Mouse (Mus musculus): ENCODE measurements around the gene Otulin. TPM values are rescaled to one million over a fixed set of nuclear protein-coding genes. Genes with fewer than 3 reads are reported as not detected.

Gene Otulin
- total and polyA plus RNA-seq, 3 experiments: 65.5 to 70.6 TPM; not detected in 1

- Histone ChIP-seq H3K4me3 (ENCODE audit: control insufficient read depth in 1 of 2, insufficient read depth in 1 of 2, low read depth in 2 of 2, low read length in 2 of 2) (no peak overlapping the region), H3K4me1 (ENCODE audit: control insufficient read depth in 1 of 2, insufficient read depth in 2 of 2, low read length in 2 of 2) (no peaks in the 10 kb centered on the region), H3K36me3 (ENCODE audit: control insufficient read depth in 1 of 2, insufficient read depth in 2 of 2, low read length in 2 of 2) (no peaks in the 10 kb centered on the region), H3K27ac (ENCODE audit: control insufficient read depth, low read depth, low read length) (no peak overlapping the region), H3K9ac (ENCODE audit: control insufficient read depth, low read depth, low read length, poor library complexity, severe bottlenecking) (no peak overlapping the region), H3K79me2 (ENCODE audit: control insufficient read depth, insufficient read depth, low read length, poor library complexity) (no peaks in the 10 kb centered on the region), H3K9me3 (replicated peaks; ENCODE audit: insufficient read depth, low read length) (no peaks in the 10 kb centered on the region; the same call in 1 of the 2 replicates), H3K27me3 (ENCODE audit: control insufficient read depth in 1 of 2, insufficient read depth in 2 of 2, low read length in 2 of 2) (no peaks in the 10 kb centered on the region)
- TF ChIP-seq ZKSCAN1 (IDR thresholded peaks at IDR 0.05; ENCODE audit: low read depth, low read length): no peak
- no peak for DNase-seq (ENCODE audit: low read depth, low spot score)
Measured at GRCm38 (mm10) chr15:27500390-27500789, 130.1 kb downstream of the Otulin start.

- H3K4me3 ChIP-seq (ENCODE audit: control insufficient read depth in 1 of 2, insufficient read depth in 1 of 2, low read depth in 2 of 2, low read length in 2 of 2): no peak overlapping the region
- no peak for TF ChIP-seq CHD2 (IDR thresholded peaks at IDR 0.05; ENCODE audit: low read length)
- TF ChIP-seq JUND (IDR thresholded peaks at IDR 0.05; ENCODE audit: low read depth, low read length): no peak
- no peak for TF ChIP-seq MAZ (IDR thresholded peaks at IDR 0.05; ENCODE audit: low read depth, low read length)
- no peak for TF ChIP-seq MAX (IDR thresholded peaks at IDR 0.05; ENCODE audit: low read length)
- TF ChIP-seq BHLHE40 (IDR thresholded peaks at IDR 0.05; ENCODE audit: borderline replicate concordance, low read depth, low read length): no peak
- TF ChIP-seq POLR2AphosphoS2 (IDR thresholded peaks at IDR 0.05; ENCODE audit: low read length): no peak
- no peak for TF ChIP-seq SIN3A (IDR thresholded peaks at IDR 0.05; ENCODE audit: low read length)
- DNase-seq (ENCODE audit: low read depth, low spot score): no peak
- H3K9ac ChIP-seq (ENCODE audit: control insufficient read depth, low read depth, low read length, poor library complexity, severe bottlenecking): no peak overlapping the region
- no peak overlapping the region for H3K27ac ChIP-seq (ENCODE audit: control insufficient read depth, low read depth, low read length)
- no peaks in the 10 kb centered on the region; the same call in 1 of the 2 replicates for H3K9me3 ChIP-seq (replicated peaks; ENCODE audit: insufficient read depth, low read length)
- H3K79me2 ChIP-seq (ENCODE audit: control insufficient read depth, insufficient read depth, low read length, poor library complexity): no peaks in the 10 kb centered on the region
- no peaks in the 10 kb centered on the region for H3K4me1 ChIP-seq (ENCODE audit: control insufficient read depth in 1 of 2, insufficient read depth in 2 of 2, low read length in 2 of 2)
- H3K36me3 ChIP-seq (ENCODE audit: control insufficient read depth in 1 of 2, insufficient read depth in 2 of 2, low read length in 2 of 2): no peaks in the 10 kb centered on the region
- H3K27me3 ChIP-seq (ENCODE audit: control insufficient read depth in 1 of 2, insufficient read depth in 2 of 2, low read length in 2 of 2): no peaks in the 10 kb centered on the region
Measured at GRCm38 (mm10) chr15:27498078-27498477, 132.4 kb downstream of the Otulin start.

GRCm38 (mm10) chr15:27497300-27497997 is 133.0 kb downstream of the Otulin start:
- H3K9me3 ChIP-seq (replicated peaks; ENCODE audit: insufficient read depth, low read length): no peaks in the 10 kb centered on the region; the same call in 1 of the 2 replicates
- no peak overlapping the region for H3K27ac ChIP-seq (ENCODE audit: control insufficient read depth, low read depth, low read length)
- H3K4me3 ChIP-seq (ENCODE audit: control insufficient read depth in 1 of 2, insufficient read depth in 1 of 2, low read depth in 2 of 2, low read length in 2 of 2): no peak overlapping the region
- H3K79me2 ChIP-seq (ENCODE audit: control insufficient read depth, insufficient read depth, low read length, poor library complexity): no peaks in the 10 kb centered on the region
- H3K4me1 ChIP-seq (ENCODE audit: control insufficient read depth in 1 of 2, insufficient read depth in 2 of 2, low read length in 2 of 2): no peaks in the 10 kb centered on the region
- no peaks in the 10 kb centered on the region for H3K36me3 ChIP-seq (ENCODE audit: control insufficient read depth in 1 of 2, insufficient read depth in 2 of 2, low read length in 2 of 2)
- DNase-seq (ENCODE audit: low read depth, low spot score): no peak
- TF ChIP-seq EP300 (IDR thresholded peaks at IDR 0.05; ENCODE audit: low read depth in 1 of 2, low read length in 2 of 2): no peak
- TF ChIP-seq POLR2AphosphoS2 (IDR thresholded peaks at IDR 0.05; ENCODE audit: low read length): no peak
- TF ChIP-seq GATA1 (IDR thresholded peaks at IDR 0.05; ENCODE audit: low read depth, low read length): no peak
- H3K9ac ChIP-seq (ENCODE audit: control insufficient read depth, low read depth, low read length, poor library complexity, severe bottlenecking): no peak overlapping the region
- H3K27me3 ChIP-seq (ENCODE audit: control insufficient read depth in 1 of 2, insufficient read depth in 2 of 2, low read length in 2 of 2): no peaks in the 10 kb centered on the region

Data from MEL (cell line).